Mouse (Mus musculus) thymus, adult 2 months (tissue): ENCODE measurements around the gene Nr1d1. TPM values are rescaled to one million over a fixed set of nuclear protein-coding genes. Genes with fewer than 3 reads are reported as not detected.

ENCODE experiments used
- DNase-seq: peaks from one replicate; pipeline ENCODE4 v3.0.0; 2021
- H3K27ac ChIP-seq: fragments of 200-500 bp; 2 replicates; pipeline ENCODE4 v1.5.1; 2012; ENCODE audit warnings: low read length, control low read depth; ENCODE audit not compliant: control insufficient read depth, insufficient read depth
- H3K27me3 ChIP-seq: fragments of 200-500 bp; 2 replicates; pipeline ENCODE4 v1.6.1; 2012; ENCODE audit warnings: mild to moderate bottlenecking, low read length, moderate library complexity, mixed read lengths; ENCODE audit not compliant: control insufficient read depth, insufficient read depth
- H3K36me3 ChIP-seq: fragments of 200-500 bp; 2 replicates; pipeline ENCODE4 v1.6.1; 2012; ENCODE audit warnings: mild to moderate bottlenecking, low read length, moderate library complexity; ENCODE audit not compliant: control insufficient read depth, insufficient read depth
- H3K4me1 ChIP-seq: fragments of 200-500 bp; replicated peaks from 2 replicates; pipeline ENCODE4 v1.6.1; 2012; ENCODE audit warnings: low read length; ENCODE audit not compliant: control insufficient read depth, insufficient read depth
- H3K4me3 ChIP-seq: fragments of 200-500 bp; 2 replicates; pipeline ENCODE4 v1.5.1; 2012; ENCODE audit warnings: mild to moderate bottlenecking, low read length, control low read depth, moderate library complexity; ENCODE audit not compliant: control insufficient read depth, insufficient read depth
- CTCF ChIP-seq: fragments of 200-500 bp; IDR thresholded peaks from 2 replicates; pipeline ENCODE4 v1.5.1; 2012; ENCODE audit warnings: mild to moderate bottlenecking, control low read depth, low read length, moderate library complexity, borderline replicate concordance; ENCODE audit not compliant: control insufficient read depth, poor library complexity, insufficient read depth; ENCODE audit errors: extremely low read depth
- POLR2A ChIP-seq: fragments of 200-500 bp; IDR thresholded peaks from 2 replicates; pipeline ENCODE4 v1.6.1; 2012; ENCODE audit warnings: mild to moderate bottlenecking, low read length, control low read depth, moderate library complexity; ENCODE audit not compliant: control insufficient read depth, poor library complexity, insufficient read depth; ENCODE audit errors: extremely low read depth
- WGBS: fragments of 180-500 bp; shearing (Covaris S2); methylation state at CpG from one replicate; pipeline ENCODE4 v1.1.7; 2018; 5-methylcytosine and 5-hydroxymethylcytosine counted together
- polyA plus RNA-seq: library from polyadenylated mRNA; depleted of rRNA; stranded (reverse); fragments of >200 nt; gene quantifications from 2 replicates; pipeline ENCODE4 v1.2.3, GENCODE M21; 2012

The Nr1d1 gene
- polyA plus RNA-seq, 1 experiment: 37.7 TPM

DNA sequence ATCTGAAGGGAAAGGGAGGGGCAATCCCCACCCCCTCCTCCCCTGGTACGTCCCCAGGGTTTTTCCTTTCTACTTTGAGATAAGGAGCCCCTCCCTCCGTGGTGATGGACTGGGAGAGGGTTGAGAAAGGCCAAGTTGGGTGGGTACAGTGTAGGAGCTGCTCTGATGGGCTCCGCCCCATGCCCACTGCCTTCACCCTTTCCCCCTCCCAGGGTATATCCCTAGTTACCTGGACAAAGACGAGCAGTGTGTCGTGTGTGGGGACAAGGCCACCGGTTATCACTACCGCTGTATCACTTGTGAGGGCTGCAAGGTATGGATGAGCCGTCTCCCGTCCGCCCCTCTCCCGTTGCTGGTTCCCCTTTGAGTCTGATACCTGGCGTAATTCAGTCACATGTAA lies 18.4 kb downstream of the Nr1d1 start:
- Histone ChIP-seq H3K36me3 (no peaks in the 10 kb centered on the region), H3K27me3 (no peaks in the 10 kb centered on the region), H3K27ac (no peak overlapping the region), H3K4me3 (no peak overlapping the region), H3K4me1 (peaks cover 6% of the 10 kb centered on the region)
- TF ChIP-seq POLR2A: no peak
- TF ChIP-seq CTCF: no peak
- no peak for DNase-seq
- 96% methylated on average over 12 of the region's 12 CpGs for WGBS

GRCm38 (mm10) chr11:98755726-98756380 lies 19.3 kb downstream of the Nr1d1 start:
- TF ChIP-seq POLR2A (no peak), CTCF (no peak)
- WGBS: 92% methylated on average over 6 of the region's 6 CpGs
- H3K36me3 ChIP-seq: no peaks in the 10 kb centered on the region
- H3K27ac ChIP-seq: no peak overlapping the region
- H3K4me3 ChIP-seq: no peak overlapping the region
- DNase-seq: no peak
- no peaks in the 10 kb centered on the region for H3K27me3 ChIP-seq
- peaks cover 14% of the 10 kb centered on the region for H3K4me1 ChIP-seq

- Histone ChIP-seq H3K36me3 (no peaks in the 10 kb centered on the region), H3K27ac (no peak overlapping the region), H3K27me3 (no peaks in the 10 kb centered on the region), H3K4me1 (peaks cover 21% of the 10 kb centered on the region), H3K4me3 (no peak overlapping the region)
- peak; percentile 98 for TF ChIP-seq CTCF
- TF ChIP-seq POLR2A: no peak
- peak; percentile 81 for DNase-seq
- WGBS: 39% methylated on average over 7 of the region's 7 CpGs
These were observed 20.4 kb downstream of the Nr1d1 start for GRCm38 (mm10) chr11:98754621-98755181.

- Histone ChIP-seq H3K4me1 (peaks cover 22% of the 10 kb centered on the region), H3K36me3 (no peaks in the 10 kb centered on the region), H3K27ac (no peak overlapping the region), H3K27me3 (no peaks in the 10 kb centered on the region), H3K4me3 (no peak overlapping the region)
- no peak for DNase-seq
- no peak for TF ChIP-seq CTCF
- no peak for TF ChIP-seq POLR2A
- 81% methylated on average over 9 of the region's 9 CpGs for WGBS
These were observed 20.9 kb downstream of the Nr1d1 start for GRCm38 (mm10) chr11:98754151-98754620.

DNA sequence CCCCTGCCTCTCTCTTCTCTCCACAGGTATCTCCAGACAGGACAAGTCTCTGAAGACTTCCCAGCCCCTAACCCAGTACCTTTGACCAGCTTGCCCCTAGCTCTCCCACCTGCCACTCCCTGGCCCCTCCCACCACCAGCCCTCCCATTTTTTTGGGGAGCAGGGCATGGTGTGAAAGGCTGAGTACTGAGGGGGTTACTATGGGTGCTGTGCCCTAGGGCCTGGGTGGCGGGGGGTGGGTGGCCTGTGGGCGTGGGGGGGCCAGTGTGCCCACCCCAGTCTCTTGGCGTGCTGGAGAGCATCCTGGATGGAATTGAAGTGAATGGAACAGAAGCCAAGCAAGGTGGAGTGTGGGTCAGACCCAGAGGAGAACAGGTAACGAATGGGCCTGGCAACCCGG lies 21.9 kb downstream of the Nr1d1 start:
- Histone ChIP-seq H3K4me1 (peaks cover 31% of the 10 kb centered on the region), H3K27me3 (no peaks in the 10 kb centered on the region), H3K36me3 (no peaks in the 10 kb centered on the region), H3K27ac (no peak overlapping the region), H3K4me3 (no peak overlapping the region)
- WGBS: 98% methylated on average over 5 of the region's 5 CpGs
- no peak for DNase-seq
- TF ChIP-seq POLR2A (no peak), CTCF (no peak)

DNA sequence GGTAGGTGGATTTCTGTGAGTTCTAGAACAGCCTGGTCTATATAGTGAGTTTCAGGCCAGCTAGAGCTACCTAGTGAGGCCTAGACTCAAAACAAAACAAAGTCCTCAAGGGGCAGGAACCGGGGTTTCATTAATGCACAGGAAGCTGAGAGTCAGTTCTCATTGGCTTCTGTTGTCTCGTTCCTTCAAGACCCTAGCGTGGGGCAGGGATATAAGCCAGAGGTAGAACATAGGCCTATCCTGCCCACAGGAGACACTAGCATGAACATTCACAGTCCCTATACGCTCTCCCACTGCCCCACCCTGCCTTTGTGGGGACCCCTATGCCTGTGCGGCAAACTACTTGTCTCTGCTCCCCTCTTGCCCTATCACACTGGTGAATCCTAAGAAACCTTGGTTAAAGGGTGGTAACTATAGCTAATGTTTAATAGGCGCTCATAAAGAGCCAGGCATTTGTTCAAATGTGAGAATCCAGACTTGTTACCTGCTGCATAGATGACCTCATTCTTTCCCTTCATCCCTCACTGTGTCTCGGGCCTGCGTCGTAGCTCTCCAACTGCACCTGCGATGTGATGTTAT lies 22.5 kb downstream of the Nr1d1 start:
- H3K27me3 ChIP-seq: no peaks in the 10 kb centered on the region
- H3K36me3 ChIP-seq: no peaks in the 10 kb centered on the region
- no peak overlapping the region for H3K27ac ChIP-seq
- TF ChIP-seq CTCF (no peak), POLR2A (no peak)
- no peak overlapping the region for H3K4me3 ChIP-seq
- peaks cover 38% of the 10 kb centered on the region for H3K4me1 ChIP-seq
- no peak for DNase-seq
- 88% methylated on average over 10 of the region's 10 CpGs for WGBS

GRCm38 (mm10) chr11:98751221-98751782 lies 23.8 kb downstream of the Nr1d1 start:
- Histone ChIP-seq H3K27ac (no peak overlapping the region), H3K4me3 (no peak overlapping the region)
- DNase-seq: no peak

More at GRCm38 (mm10) chr11:98751221-98751782, 23.8 kb downstream of the Nr1d1 start:
- no peaks in the 10 kb centered on the region for H3K27me3 ChIP-seq
- TF ChIP-seq POLR2A (no peak), CTCF (no peak)
- no peaks in the 10 kb centered on the region for H3K36me3 ChIP-seq
- peaks cover 49% of the 10 kb centered on the region for H3K4me1 ChIP-seq
- 65% methylated on average over 6 of the region's 6 CpGs for WGBS
